Mouse (Mus musculus) ovary, postnatal 14 days (tissue): Measurements from ENCODE around the gene Wnt6.
A peak's percentile ranks its signal among the peaks of the same experiment; 100 is the strongest.

Source experiments
- DNase-seq: peaks from one replicate; pipeline ENCODE4 v3.0.0; 2022; ENCODE audit warnings: low spot score

The Wnt6 gene

DNA sequence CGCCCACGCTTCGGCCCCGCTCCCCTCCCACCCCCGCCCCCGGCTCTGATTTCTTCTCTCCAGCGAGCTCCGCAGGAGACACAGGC lies at the start of gene Wnt6:
TSS of gene Wnt6 (plus strand) at position 48 of the 86 bp plus-strand sequence.
- no peak for DNase-seq

GRCm38 (mm10) chr1:74723748-74724147 lies 47.9 kb upstream of the Wnt6 start:
- no peak for DNase-seq

- no peak for DNase-seq
Observed at GRCm38 (mm10) chr1:74726114-74726513, 45.6 kb upstream of the Wnt6 start.

DNA sequence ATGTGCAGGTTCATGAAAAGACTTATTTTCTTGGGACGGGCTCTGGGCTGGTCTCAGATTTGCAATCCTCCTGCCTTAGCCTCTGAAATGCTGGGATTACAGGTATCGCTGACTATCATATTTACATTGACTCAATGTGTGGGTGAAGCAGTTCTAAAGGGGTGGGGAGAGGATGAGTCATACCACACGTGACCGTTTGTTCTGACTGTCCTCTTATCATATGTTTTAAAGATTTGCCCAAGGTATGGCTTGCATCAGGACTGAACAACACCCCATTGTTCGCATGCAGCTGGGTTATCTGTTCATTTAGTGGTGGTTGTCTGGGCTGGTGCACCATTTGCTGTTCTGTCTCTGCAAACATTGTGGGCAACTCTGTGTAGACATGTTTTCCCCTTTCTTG lies 45.0 kb upstream of the Wnt6 start:
- DNase-seq, result no peak

- DNase-seq, result no peak
Observed at GRCm38 (mm10) chr1:74728446-74728845, 43.2 kb upstream of the Wnt6 start.

GRCm38 (mm10) chr1:74736977-74737376 lies 34.7 kb upstream of the Wnt6 start:
- DNase-seq, result no peak

DNA sequence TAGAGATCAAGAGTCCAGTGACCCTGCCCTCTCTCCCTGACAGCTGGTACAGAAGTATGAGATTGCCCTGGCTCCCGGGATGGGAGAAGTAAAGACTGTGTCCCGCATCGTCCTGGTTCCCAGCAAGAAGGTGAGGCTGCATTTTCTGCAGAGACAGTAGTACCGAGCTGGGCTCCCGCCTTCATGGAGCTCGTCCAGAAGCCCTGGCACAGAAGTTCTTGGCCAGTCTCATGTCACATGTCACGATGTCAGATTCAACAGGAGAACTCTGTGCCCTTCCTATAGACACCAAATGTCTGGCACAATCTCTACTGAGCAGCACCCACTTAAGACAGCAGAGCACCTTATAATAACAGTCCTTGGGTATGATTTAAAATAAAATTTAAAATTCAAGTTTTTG lies 34.2 kb upstream of the Wnt6 start:
- no peak for DNase-seq

DNA sequence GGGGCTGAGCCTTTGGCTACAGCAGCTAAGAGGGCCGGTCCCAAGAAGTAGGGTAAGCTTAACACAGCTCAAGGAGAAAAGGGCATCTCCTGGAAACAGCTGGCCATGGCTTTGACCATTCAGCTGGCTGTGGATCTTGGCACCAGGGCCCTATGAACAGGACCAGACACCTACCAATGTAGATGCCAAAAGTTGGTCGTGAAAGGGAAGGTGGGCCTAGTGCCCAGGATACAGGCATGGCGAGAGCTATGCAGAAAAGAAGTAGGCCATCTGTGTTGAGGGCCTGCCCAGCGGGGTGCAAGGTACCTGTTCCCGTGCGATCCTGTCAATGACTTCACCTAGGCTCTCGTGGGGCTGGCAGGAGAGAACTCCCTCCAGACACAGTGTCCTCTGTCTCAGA lies 30.8 kb upstream of the Wnt6 start:
- DNase-seq, result no peak

DNA sequence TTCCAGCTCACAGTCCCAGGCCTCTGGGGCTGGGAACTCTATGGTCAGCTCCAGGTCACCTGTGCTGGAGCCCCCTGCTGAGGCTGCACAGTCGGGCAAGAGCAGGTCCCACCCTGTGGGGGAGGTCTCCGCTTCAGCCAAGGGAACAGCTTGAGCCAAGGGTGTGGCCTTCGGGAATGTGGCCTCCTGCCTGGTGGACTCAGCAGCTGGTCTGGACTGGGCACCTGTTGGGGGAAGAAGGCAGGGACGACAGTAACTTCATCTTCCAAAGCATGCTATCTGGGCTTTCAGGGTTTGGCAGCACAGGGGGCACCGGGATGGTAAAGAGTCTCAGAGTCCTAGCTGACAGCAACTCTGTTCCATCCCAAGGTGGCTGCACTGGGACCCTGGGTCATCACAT lies 24.4 kb upstream of the Wnt6 start:
- no peak for DNase-seq

- peak; percentile 40 for DNase-seq
Observed at GRCm38 (mm10) chr1:74748643-74749271, 22.9 kb upstream of the Wnt6 start, which contains the start of gene Prkag3. Gene Prkag3, minus strand, starts transcription at chr1:74749221.

DNA sequence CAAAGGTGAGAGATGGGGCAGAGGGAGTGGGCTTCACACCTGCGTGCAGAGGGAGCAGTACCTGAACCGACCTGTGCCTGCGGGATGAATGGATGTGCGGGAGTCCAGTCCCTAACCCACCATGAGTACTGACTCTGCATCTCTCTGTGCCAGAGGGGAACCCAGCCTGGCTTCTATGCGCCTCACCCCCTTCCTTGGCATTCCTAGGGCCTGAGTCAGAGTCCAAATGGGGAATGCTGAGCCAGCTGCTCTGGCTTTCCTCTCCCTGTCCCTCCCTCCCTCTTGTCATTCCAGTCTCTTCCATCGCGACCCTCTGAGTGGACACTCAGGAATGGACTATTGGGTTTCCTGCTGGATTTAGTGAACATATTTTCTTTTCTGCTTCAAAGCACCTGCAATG lies 22.4 kb upstream of the Wnt6 start:
- no peak for DNase-seq

- DNase-seq, result no peak
Observed at GRCm38 (mm10) chr1:74750683-74751082, 21.0 kb upstream of the Wnt6 start.

DNA sequence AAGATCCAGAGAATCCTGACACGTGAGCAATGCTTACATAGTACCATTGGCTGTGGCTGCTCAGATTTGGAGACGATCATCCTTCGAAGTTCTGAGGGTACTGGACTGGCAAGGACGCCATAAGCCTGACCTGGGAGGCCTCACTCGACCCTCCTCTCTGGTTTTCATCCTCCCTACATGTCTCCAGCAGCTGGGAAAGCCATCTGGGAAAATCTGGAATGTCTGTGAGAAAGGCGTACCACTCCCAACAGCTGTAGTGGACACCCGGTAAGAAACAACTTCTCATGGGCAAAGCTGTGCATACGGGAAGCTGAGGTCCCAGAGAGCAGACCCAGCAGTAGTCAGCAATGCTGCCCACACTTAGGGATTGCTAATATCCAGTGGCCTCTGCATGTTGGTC lies 19.5 kb upstream of the Wnt6 start:
- DNase-seq, result no peak

GRCm38 (mm10) chr1:74752833-74753232 lies 18.9 kb upstream of the Wnt6 start:
- no peak for DNase-seq

DNA sequence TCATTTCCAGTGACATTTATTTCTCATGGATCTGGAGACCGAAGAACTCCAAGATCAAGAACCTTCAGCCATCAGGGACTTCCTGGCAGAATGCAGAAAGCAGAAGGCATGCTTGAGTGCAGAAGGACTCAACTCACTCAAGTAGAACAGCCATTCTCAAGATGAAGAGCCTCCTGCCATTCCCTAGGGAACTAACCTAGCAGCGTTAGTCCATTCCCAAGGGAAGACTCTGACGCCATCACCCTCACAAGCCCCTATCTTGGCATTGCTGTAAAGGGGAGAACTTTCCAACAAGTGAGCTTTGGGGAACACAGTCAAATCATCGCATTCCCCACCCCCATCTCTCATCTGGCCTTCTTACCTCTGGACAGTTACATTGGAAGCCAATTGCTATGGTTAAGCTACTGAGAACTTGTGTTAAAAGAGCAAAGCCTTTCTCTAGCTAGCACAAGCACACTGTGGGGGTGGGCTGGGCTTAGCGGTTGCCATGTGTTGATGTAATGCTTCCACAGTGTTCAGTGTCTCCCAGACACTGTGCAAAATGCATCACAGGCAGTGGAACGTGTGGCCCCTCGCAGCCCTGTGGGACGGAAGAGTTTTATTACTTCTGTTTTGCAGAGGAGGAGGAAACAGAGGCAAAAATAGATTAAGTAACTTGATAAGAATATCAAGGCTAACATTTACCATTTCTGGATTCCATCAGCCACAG lies 18.3 kb upstream of the Wnt6 start:
- DNase-seq, result no peak

- DNase-seq, result no peak
Observed at GRCm38 (mm10) chr1:74754175-74754785, 17.4 kb upstream of the Wnt6 start.

GRCm38 (mm10) chr1:74759773-74760172 lies 11.9 kb upstream of the Wnt6 start:
- DNase-seq, result no peak

DNA sequence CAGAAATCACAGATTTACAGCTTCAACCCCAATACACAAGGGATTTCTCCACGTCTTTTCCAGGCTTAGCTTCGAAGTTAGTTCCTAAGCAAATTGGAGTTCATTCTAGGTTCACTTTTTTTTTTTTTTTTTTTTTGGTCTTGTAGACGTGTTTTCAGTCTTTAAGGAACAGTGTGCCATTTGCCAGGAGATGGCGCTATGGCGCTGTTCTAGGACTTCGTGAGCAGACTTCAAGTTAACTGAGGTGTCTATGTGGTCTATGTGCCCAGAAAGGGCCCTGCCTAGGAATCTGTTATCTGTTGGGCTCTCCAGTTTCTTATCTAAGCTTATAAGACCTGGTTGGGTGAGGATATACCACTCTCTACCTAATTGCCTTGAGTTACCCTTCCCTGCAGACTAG lies 8.6 kb upstream of the Wnt6 start:
- peak; percentile 71 for DNase-seq

DNA sequence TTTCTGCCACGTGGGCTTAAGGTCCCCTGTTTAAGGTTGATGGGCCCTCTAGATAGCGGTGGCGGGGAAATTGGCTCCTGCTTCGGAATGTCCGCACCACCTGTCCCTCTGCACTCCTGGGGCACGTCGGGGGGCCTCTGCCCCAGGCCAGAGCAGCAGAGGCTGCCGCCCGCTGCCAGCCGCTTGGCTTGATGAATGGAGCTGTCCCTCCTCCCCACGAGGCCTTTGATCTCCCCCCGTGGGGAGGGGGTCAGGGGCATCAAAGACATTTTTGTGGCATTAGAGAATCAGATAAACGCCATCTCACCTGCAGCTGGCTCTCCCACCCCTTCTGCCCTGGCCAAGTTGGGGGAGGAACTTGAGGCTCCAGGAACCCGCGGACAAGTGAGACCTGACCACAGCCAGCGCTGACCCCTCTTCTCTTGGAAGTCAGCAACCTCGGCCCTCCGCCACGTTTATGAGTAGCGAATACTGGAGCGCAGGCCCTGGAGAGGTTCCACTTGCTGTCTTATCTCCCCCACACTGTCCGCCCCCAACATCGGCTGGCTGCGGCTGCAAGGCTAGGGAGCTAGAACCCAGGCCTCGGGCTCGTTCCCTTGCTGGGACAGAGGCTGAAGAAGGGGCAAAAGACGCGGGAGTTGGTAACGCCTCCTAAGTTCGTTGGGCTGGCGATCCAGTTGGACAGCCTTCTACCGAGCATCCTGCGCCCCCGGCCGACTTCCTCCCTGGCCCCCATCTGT lies 795 bp upstream of the Wnt6 start:
- DNase-seq, result no peak

DNA sequence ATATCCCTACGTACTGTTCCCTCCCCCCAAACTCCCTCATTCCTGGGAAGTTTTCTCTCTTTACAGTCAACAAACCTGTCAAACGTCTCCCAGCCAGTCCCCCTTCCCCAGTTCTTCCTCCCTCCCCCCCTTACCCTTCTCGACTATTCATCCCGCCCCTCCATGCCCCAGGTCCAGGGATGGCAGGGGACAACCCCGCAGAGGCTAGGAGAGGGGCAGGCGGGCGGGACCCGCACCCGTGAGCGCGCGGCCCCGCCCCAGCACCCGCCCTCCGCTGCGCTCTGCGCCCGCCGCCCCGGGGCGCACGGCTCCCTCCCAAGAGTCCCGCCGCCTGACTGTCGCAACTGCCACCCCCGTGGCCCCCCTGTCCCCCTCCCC lies 236 bp upstream of the Wnt6 start:
- no peak for DNase-seq

GRCm38 (mm10) chr1:74771931-74772620 lies 384 bp downstream of the Wnt6 start:
- no peak for DNase-seq

DNA sequence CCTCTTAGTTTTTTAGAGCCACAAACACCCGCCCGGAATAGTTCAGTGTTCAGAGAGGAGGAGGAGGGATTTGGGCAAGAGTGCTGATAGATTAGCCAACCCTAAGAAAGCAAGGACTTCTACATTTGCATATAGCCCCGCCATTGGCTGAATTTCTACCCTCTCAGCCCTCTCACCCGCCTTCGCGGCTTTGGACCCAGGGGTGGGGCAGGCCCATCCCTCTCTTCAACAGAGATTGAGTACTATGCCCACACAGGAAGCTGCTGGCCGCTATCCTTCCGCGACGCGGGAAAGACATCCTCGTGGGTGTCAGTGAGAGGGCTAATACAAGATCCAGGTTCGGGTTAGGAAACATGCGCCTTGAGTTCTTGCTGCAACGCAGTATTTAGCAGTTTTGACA lies 1.4 kb downstream of the Wnt6 start:
- no peak for DNase-seq

- DNase-seq, result no peak
Observed at GRCm38 (mm10) chr1:74774062-74774461, 2.4 kb downstream of the Wnt6 start.
